Mouse (Mus musculus) limb, embryonic 10.5 days (tissue): ENCODE measurements at regions not wholly inside any gene's neighbourhood (a gene's known extent, or its start where the extent isn't known, plus 50 kb on each side); places are given as distances from the start of the nearest gene placed in this dataset.

Experiments
- DNase-seq: peaks from one replicate; pipeline ENCODE4 v3.0.0-alpha.2; 2017; ENCODE audit warnings: low spot score
- H3K27ac ChIP-seq: fragments of 300-500 bp; sonication (generic); 2 replicates; pipeline ENCODE4 v1.5.1; 2016; ENCODE audit warnings: mild to moderate bottlenecking
- H3K27me3 ChIP-seq: fragments of 300-500 bp; sonication (generic); 2 replicates; pipeline ENCODE4 v1.6.1; 2016; ENCODE audit warnings: low read depth, mild to moderate bottlenecking; ENCODE audit not compliant: poor library complexity, severe bottlenecking
- H3K36me3 ChIP-seq: fragments of 300-500 bp; sonication (generic); 2 replicates; pipeline ENCODE4 v1.6.1; 2016; ENCODE audit warnings: mild to moderate bottlenecking, moderate library complexity
- H3K4me1 ChIP-seq: fragments of 300-500 bp; sonication (generic); 2 replicates; pipeline ENCODE4 v1.6.1; 2016
- H3K4me3 ChIP-seq: fragments of 300-500 bp; sonication (generic); 2 replicates; pipeline ENCODE4 v1.5.1; 2016; ENCODE audit warnings: mild to moderate bottlenecking, moderate library complexity
- H3K9me3 ChIP-seq: fragments of 300-500 bp; sonication (generic); replicated peaks from 2 replicates; pipeline ENCODE4 v1.6.1; 2016; ENCODE audit warnings: mild to moderate bottlenecking
- WGBS: fragments of 180-500 bp; shearing (Covaris S2); methylation state at CpG from one replicate; pipeline ENCODE4 v1.1.7; 2016; 5-methylcytosine and 5-hydroxymethylcytosine counted together

GRCm38 (mm10) chr9:30581271-30581821, 154.4 kb downstream of the Snx19 start:
- no peak overlapping the region for H3K27ac ChIP-seq
- H3K4me1 ChIP-seq, result peaks cover 5% of the 10 kb centered on the region; the same call in 1 of the 2 replicates
- H3K27me3 ChIP-seq, result no peaks in the 10 kb centered on the region
- no peaks in the 10 kb centered on the region for H3K9me3 ChIP-seq
- DNase-seq, result no peak
- no peak overlapping the region for H3K4me3 ChIP-seq
- H3K36me3 ChIP-seq, result no peaks in the 10 kb centered on the region
- WGBS, result 95% methylated on average over 9 of the region's 9 CpGs

- DNase-seq, result no peak
- H3K36me3 ChIP-seq, result no peaks in the 10 kb centered on the region
- no peaks in the 10 kb centered on the region for H3K9me3 ChIP-seq
Observed at GRCm38 (mm10) chr9:30580500-30580899, 153.6 kb downstream of the Snx19 start.

DNA sequence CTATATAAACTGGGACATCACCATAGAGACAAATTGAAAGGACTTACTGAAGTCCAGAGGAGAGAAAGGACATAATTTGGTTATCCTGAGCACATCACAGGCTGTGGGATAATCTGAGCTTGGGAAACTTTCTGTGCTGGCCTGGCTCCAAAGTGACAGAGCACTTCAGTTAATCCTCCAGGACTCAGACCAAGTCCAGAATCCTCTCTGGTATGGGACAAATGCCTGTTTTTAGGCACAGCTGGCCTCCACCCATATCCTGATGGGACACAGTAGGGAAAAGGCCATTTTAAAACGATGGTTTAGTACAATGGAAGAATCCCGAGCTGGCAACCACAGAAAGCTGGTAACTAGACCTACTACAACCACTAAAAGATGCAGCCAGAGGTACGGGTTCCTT, 151.3 kb downstream of the Snx19 start:
- no peak overlapping the region for H3K4me3 ChIP-seq
- peaks cover 6% of the 10 kb centered on the region for H3K4me1 ChIP-seq
- no peak for DNase-seq
- no peaks in the 10 kb centered on the region for H3K9me3 ChIP-seq
- no peaks in the 10 kb centered on the region for H3K27me3 ChIP-seq
- H3K27ac ChIP-seq, result no peak overlapping the region
- no peaks in the 10 kb centered on the region for H3K36me3 ChIP-seq
- whole genome bisulfite sequencing, result 80% methylated on average over 3 of the region's 3 CpGs

More at GRCm38 (mm10) chr9:30580500-30580899, 153.6 kb downstream of the Snx19 start:
- Histone ChIP-seq H3K4me1 (peaks cover 5% of the 10 kb centered on the region; the same call in 1 of the 2 replicates), H3K27ac (no peak overlapping the region), H3K4me3 (no peak overlapping the region), H3K27me3 (no peaks in the 10 kb centered on the region)
- WGBS, result 37% methylated on average over 6 of the region's 6 CpGs

DNA sequence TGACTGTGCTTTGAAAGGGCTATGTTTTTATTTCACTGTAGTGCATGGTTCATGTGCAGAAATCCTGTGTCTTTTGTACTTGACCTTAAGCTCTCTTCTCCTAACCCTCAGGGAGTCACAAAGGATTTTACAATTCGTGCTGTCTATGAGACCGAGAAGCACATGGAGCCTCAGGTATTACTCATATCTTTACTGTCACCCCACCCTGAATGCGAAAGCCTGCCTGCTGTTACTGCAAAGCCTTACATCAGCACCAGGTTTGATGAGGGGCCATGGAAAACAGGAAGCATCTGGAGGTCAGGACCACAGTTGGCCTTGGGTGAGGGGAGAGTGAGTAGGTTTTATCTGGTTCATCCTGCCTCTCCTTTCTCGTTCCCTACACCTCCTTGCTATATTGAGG, 150.3 kb downstream of the Snx19 start:
- DNase-seq, result no peak
- H3K4me1 ChIP-seq, result peaks cover 8% of the 10 kb centered on the region
- no peak overlapping the region for H3K27ac ChIP-seq
- H3K36me3 ChIP-seq, result no peaks in the 10 kb centered on the region
- H3K27me3 ChIP-seq, result no peaks in the 10 kb centered on the region
- 81% methylated on average over 4 of the region's 4 CpGs for WGBS
- H3K9me3 ChIP-seq, result no peaks in the 10 kb centered on the region
- no peak overlapping the region for H3K4me3 ChIP-seq

GRCm38 (mm10) chr9:30575531-30575930, 148.6 kb downstream of the Snx19 start:
- no peak overlapping the region for H3K27ac ChIP-seq
- 80% methylated on average over 3 of the region's 3 CpGs for WGBS

DNA sequence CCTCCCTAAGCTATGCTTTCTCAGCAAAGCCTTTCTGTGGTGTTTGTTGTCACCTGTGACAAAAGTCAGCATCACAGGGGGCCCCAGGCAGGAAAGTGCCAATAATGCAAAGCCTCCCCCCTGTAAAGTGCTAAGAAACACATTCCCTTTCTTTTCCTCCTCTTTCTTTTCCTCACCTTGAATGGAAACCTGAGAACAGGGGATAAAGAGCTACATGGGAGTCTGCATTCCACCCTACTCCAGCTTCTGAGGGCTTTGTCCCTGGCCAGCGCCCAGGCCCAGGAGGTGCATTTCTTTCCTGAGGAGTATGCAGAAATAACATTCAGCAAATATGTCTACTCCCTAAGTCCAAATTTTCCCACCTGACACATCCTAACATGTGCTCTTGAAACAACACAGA, 146.4 kb downstream of the Snx19 start:
- H3K36me3 ChIP-seq, result no peaks in the 10 kb centered on the region
- 0 out of 2 replicates have a peak overlapping the region, but pooled peaks have one; percentile 53 for H3K27ac ChIP-seq
- 41% methylated on average over 1 of the region's 1 CpGs for WGBS
- H3K4me3 ChIP-seq, result no peak overlapping the region
- no peaks in the 10 kb centered on the region for H3K9me3 ChIP-seq
- peaks cover 3% of the 10 kb centered on the region for H3K4me1 ChIP-seq
- H3K27me3 ChIP-seq, result no peaks in the 10 kb centered on the region
- DNase-seq, result no peak

More at GRCm38 (mm10) chr9:30575531-30575930, 148.6 kb downstream of the Snx19 start:
- no peak for DNase-seq
- Histone ChIP-seq H3K4me1 (peaks cover 5% of the 10 kb centered on the region), H3K9me3 (no peaks in the 10 kb centered on the region), H3K36me3 (no peaks in the 10 kb centered on the region), H3K4me3 (no peak overlapping the region), H3K27me3 (no peaks in the 10 kb centered on the region)

DNA sequence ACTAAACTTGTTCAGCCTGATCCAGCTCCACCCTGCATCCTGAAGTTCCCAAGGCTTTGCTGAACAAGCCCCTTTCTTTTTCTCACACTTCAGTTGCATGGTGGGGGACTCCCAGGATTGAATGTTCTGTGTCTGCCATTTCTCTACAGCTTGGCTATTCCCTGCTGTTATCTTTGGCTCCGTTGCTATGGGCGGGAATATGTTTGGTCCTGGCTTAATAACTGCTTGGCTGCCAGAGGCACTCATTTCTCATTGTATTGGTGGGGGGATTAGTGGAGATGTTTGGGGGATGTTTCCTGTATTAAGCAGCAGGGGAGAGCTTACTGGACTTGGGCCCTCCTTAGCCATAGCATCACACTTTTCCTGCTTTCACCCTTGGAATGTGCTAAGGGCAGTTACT, 144.1 kb downstream of the Snx19 start:
- no peak overlapping the region for H3K27ac ChIP-seq
- 56% methylated on average over 2 of the region's 2 CpGs for WGBS

GRCm38 (mm10) chr9:30564765-30565680, 138.1 kb downstream of the Snx19 start:
- Histone ChIP-seq H3K27ac (no peak overlapping the region), H3K4me3 (no peak overlapping the region), H3K4me1 (no peaks in the 10 kb centered on the region), H3K36me3 (no peaks in the 10 kb centered on the region), H3K9me3 (no peaks in the 10 kb centered on the region), H3K27me3 (no peaks in the 10 kb centered on the region)
- 90% methylated on average over 3 of the region's 3 CpGs for WGBS
- DNase-seq, result no peak

More for the DNA sequence above, 144.1 kb downstream of the Snx19 start:
- H3K9me3 ChIP-seq, result no peaks in the 10 kb centered on the region
- no peak for DNase-seq
- peaks cover 3% of the 10 kb centered on the region for H3K4me1 ChIP-seq
- no peak overlapping the region for H3K4me3 ChIP-seq
- H3K27me3 ChIP-seq, result no peaks in the 10 kb centered on the region
- H3K36me3 ChIP-seq, result no peaks in the 10 kb centered on the region

- no peaks in the 10 kb centered on the region for H3K36me3 ChIP-seq
- no peak for DNase-seq
- H3K4me1 ChIP-seq, result no peaks in the 10 kb centered on the region
- H3K27me3 ChIP-seq, result no peaks in the 10 kb centered on the region
- WGBS, result 87% methylated on average over 5 of the region's 5 CpGs
- H3K27ac ChIP-seq, result no peak overlapping the region
- H3K9me3 ChIP-seq, result no peaks in the 10 kb centered on the region
- no peak overlapping the region for H3K4me3 ChIP-seq
Observed at GRCm38 (mm10) chr9:30563399-30563798, 136.5 kb downstream of the Snx19 start.

DNA sequence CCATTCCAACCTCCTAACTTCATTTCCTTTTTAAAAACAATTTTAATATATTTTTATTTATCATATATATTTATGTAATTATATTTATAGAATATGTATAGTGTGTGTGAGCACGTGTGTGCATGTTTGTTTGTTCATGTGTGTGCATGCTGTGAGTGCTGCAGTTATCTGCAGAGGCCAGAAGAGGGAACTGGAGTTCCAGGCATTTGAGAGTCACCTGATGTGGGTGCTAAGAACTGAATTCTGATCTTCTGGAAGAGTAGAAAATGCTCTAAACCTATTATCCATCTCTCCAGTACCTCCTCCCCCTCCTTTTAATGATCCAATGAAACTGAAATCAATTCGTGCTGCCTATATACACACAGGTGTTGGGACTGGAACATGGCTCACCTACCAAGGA, 128.0 kb downstream of the Snx19 start:
- H3K4me3 ChIP-seq, result no peak overlapping the region
- H3K27me3 ChIP-seq, result no peaks in the 10 kb centered on the region
- no peaks in the 10 kb centered on the region for H3K9me3 ChIP-seq
- peaks cover 4% of the 10 kb centered on the region; the same call in 1 of the 2 replicates for H3K4me1 ChIP-seq
- DNase-seq, result no peak
- 79% methylated on average over 2 of the region's 2 CpGs for WGBS
- H3K36me3 ChIP-seq, result no peaks in the 10 kb centered on the region
- H3K27ac ChIP-seq, result no peak overlapping the region

DNA sequence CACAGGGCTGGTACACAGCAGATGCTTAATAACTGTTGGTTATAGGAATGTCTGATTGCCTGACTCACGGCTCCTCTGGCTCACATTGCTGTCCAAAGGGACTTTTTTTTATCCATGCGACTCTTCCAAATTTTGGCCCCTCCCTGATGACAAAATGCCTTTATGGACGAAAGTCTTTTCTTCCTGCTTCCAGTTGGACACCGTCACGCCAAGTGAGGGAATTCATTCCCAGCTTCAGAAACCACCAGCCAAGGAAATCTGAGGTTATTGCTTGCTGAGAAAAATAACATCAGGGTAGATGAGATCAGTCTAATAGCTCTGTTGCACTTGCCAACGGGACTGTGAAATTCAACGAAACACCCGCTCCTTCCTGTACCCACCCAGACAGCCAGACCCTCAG, 125.8 kb downstream of the Snx19 start:
- 94% methylated on average over 8 of the region's 8 CpGs for WGBS
- Histone ChIP-seq H3K4me1 (peaks cover 3% of the 10 kb centered on the region; the same call in 1 of the 2 replicates), H3K27me3 (no peaks in the 10 kb centered on the region), H3K27ac (no peak overlapping the region), H3K4me3 (no peak overlapping the region), H3K36me3 (no peaks in the 10 kb centered on the region), H3K9me3 (no peaks in the 10 kb centered on the region)
- no peak for DNase-seq

- no peak for DNase-seq
- Histone ChIP-seq H3K36me3 (no peaks in the 10 kb centered on the region), H3K4me3 (no peak overlapping the region), H3K9me3 (no peaks in the 10 kb centered on the region), H3K27ac (no peak overlapping the region), H3K27me3 (no peaks in the 10 kb centered on the region), H3K4me1 (no peaks in the 10 kb centered on the region)
- WGBS, result 83% methylated on average over 5 of the region's 5 CpGs
Observed at GRCm38 (mm10) chr9:30549892-30550515, 123.1 kb downstream of the Snx19 start.

GRCm38 (mm10) chr9:30539858-30540257, 113.0 kb downstream of the Snx19 start:
- Histone ChIP-seq H3K4me1 (peaks cover 7% of the 10 kb centered on the region; the same call in 1 of the 2 replicates), H3K4me3 (no peak overlapping the region), H3K27me3 (no peaks in the 10 kb centered on the region), H3K27ac (no peak overlapping the region), H3K9me3 (no peaks in the 10 kb centered on the region), H3K36me3 (no peaks in the 10 kb centered on the region)
- 87% methylated on average over 6 of the region's 6 CpGs for WGBS
- no peak for DNase-seq
